Mouse (Mus musculus): ENCODE results near the gene Il17c.

- TF ChIP-seq POLR2A (IDR thresholded peaks at IDR 0.05; ENCODE audit: insufficient read depth, low read length), result no peak
- TF ChIP-seq EP300 (IDR thresholded peaks at IDR 0.05; ENCODE audit: insufficient read depth, low read depth, low read length), result peak; percentile 20; the same call in 1 of the 2 replicates
- TF ChIP-seq CTCF (IDR thresholded peaks at IDR 0.05; ENCODE audit: low read depth, low read length), result no peak
These were observed 1.8 kb downstream of the Il17c start for GRCm38 (mm10) chr8:122423659-122424058.
